Mouse (Mus musculus): ENCODE data around the gene Gm49336.

Gene Gm49336

GRCm38 (mm10) chr14:60251281-60252003 lies at the start of gene Gm49336, which contains the start of gene Nupl1:
Gm49336 (minus strand) TSS chr14:60251507.
Nupl1 (minus strand) TSS chr14:60251431.
- DNase-seq = peak; percentile 97 to 99

- no peak for DNase-seq
These were observed 49.7 kb upstream of the Gm49336 start for GRCm38 (mm10) chr14:60301024-60301423.

- peak; percentile 50 to 63 for DNase-seq
These were observed 49.1 kb upstream of the Gm49336 start for GRCm38 (mm10) chr14:60300224-60300991.

GRCm38 (mm10) chr14:60295531-60295930 lies 44.2 kb upstream of the Gm49336 start:
- DNase-seq = no peak

GRCm38 (mm10) chr14:60290363-60290762 lies 39.1 kb upstream of the Gm49336 start:
- no peak for DNase-seq

- no peak for DNase-seq
These were observed 35.0 kb upstream of the Gm49336 start for GRCm38 (mm10) chr14:60286194-60286863.

- no peak for DNase-seq
These were observed 24.3 kb upstream of the Gm49336 start for GRCm38 (mm10) chr14:60275301-60276276.

GRCm38 (mm10) chr14:60273346-60273745 lies 22.0 kb upstream of the Gm49336 start:
- no peak for DNase-seq

- DNase-seq = no peak
These were observed 18.0 kb upstream of the Gm49336 start for GRCm38 (mm10) chr14:60269333-60269732.

GRCm38 (mm10) chr14:60264990-60265876 lies 13.9 kb upstream of the Gm49336 start, which contains the start of gene Mtmr6:
Mtmr6 (plus strand) TSS chr14:60265228.
- DNase-seq = peak; percentile 92 to 95

- DNase-seq = no peak
These were observed 11.0 kb upstream of the Gm49336 start for GRCm38 (mm10) chr14:60262316-60262715.

- no peak for DNase-seq
These were observed 6.5 kb upstream of the Gm49336 start for GRCm38 (mm10) chr14:60257851-60258250.

GRCm38 (mm10) chr14:60257101-60257500 lies 5.8 kb upstream of the Gm49336 start:
- no peak for DNase-seq

GRCm38 (mm10) chr14:60256356-60256755 lies 5.0 kb upstream of the Gm49336 start:
- DNase-seq = no peak

- DNase-seq = no peak
These were observed 3.5 kb upstream of the Gm49336 start for GRCm38 (mm10) chr14:60254774-60255173.

GRCm38 (mm10) chr14:60253466-60253865 lies 2.2 kb upstream of the Gm49336 start:
- DNase-seq = no peak

- DNase-seq = peak; percentile 39 to 56
These were observed 995 bp upstream of the Gm49336 start for GRCm38 (mm10) chr14:60252004-60253000.

- DNase-seq = no peak
These were observed 428 bp downstream of the Gm49336 start for GRCm38 (mm10) chr14:60250879-60251278.

GRCm38 (mm10) chr14:60250366-60250765 lies 941 bp downstream of the Gm49336 start:
- DNase-seq = no peak

GRCm38 (mm10) chr14:60238551-60238950 lies 12.8 kb downstream of the Gm49336 start:
- DNase-seq = no peak
